Mouse (Mus musculus) brain, embryonic 14.5 days (tissue): Measurements from ENCODE around the gene Mettl3. TPM values are rescaled to one million over a fixed set of nuclear protein-coding genes. Genes with fewer than 3 reads are reported as not detected.

ENCODE experiments used
- DNase-seq: peaks from one replicate; pipeline ENCODE4 v3.0.0-alpha.2; 2011; ENCODE audit warnings: low read depth
- CTCF ChIP-seq: fragments of 200-500 bp; IDR thresholded peaks from 2 replicates; pipeline ENCODE4 v1.5.1; 2012; ENCODE audit warnings: inconsistent platforms, mild to moderate bottlenecking, moderate library complexity, borderline replicate concordance; ENCODE audit not compliant: insufficient read depth, insufficient read length; ENCODE audit errors: extremely low read depth
- POLR2A ChIP-seq: fragments of 200-500 bp; IDR thresholded peaks from 2 replicates; pipeline ENCODE4 v1.6.1; 2012; ENCODE audit warnings: mild to moderate bottlenecking, inconsistent platforms, borderline replicate concordance; ENCODE audit not compliant: poor library complexity, insufficient read depth, insufficient read length, severe bottlenecking; ENCODE audit errors: extremely low read depth
- polyA plus RNA-seq: library from polyadenylated mRNA; depleted of rRNA; stranded (reverse); fragments of >200 nt; gene quantifications from 2 replicates; pipeline ENCODE4 v1.2.3, GENCODE M21; 2012; rRNA removed

The Mettl3 gene
- polyA plus RNA-seq, 1 experiment, result 46.2 TPM

DNA sequence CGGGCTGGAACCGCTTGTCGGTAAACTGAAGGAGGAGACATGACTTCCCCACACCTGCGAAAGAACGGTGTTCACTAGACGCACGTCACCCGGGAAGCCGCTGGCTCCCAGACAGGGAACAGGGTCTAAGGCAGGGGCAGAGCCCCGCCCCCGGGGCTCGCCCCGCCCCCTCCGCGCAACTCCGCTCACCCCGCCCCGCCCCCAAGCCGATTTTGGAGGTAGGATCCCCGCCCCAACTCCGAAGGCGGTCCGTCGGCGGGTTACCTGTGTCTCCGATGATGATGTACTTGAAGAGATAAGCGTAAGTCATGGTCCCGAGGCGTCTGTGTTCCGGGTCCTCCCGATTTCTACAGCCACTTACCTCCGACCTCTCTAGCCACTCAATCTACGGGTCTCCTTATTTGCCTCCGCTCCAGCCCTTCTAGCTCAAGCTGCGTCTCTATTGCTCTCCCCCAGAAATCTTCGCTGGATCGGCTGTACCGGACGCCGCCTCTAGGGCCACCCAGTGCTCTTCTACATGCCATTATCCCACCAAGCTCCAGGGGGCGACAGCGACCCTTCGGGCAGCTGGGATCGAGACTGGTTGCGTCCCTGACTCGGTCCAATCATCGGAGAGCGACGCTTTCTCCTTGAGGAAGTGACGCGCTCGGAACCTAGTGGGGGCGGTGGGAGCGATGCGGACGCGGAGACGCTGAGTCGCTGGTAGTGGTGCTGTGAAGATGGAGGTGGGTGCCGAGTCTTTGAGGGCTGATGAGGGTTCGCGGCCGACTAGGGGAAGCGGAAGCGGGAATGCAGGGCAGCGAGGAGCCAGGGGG is 25.8 kb downstream of the Mettl3 start, which contains the start of the genes Tox4 and Rab2b:
Gene Tox4, plus strand, starts transcription at position 215 of the 815 bp plus-strand sequence.
Gene Rab2b, minus strand, starts transcription at position 614 of the 815 bp plus-strand sequence.
- TF ChIP-seq POLR2A (peak; percentile 69; the same call in 1 of the 2 replicates), CTCF (peak; percentile 100)
- DNase-seq, result peak; percentile 100

DNA sequence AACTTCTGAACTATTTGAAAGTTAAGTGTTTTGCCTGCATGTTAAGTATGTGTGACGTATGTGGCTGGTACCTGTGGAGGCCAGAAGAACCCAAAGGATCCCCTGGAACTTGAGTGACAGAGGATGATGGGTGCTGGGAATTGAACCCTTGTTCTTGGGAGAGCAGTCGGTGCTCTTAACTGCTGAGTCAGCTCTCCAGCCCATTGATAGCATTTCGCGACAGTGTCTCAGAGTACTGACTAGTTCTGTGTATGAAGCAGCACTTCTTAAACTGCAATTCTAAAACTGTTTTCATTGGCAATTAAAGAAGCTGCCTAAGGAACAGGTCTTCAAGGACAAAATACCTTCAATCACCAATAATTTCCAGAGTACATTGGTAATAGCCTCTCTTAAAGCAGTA is 27.7 kb downstream of the Mettl3 start:
- TF ChIP-seq POLR2A (no peak), CTCF (no peak)
- no peak for DNase-seq

GRCm38 (mm10) chr14:52272781-52273180 is 32.1 kb downstream of the Mettl3 start:
- TF ChIP-seq CTCF, result no peak
- no peak for TF ChIP-seq POLR2A
- no peak for DNase-seq

- peak; percentile 100 for DNase-seq
- peak; percentile 82; the same call in 1 of the 2 replicates for TF ChIP-seq POLR2A
- TF ChIP-seq CTCF, result peak; percentile 82
Observed at GRCm38 (mm10) chr14:52257484-52258213, 47.3 kb downstream of the Mettl3 start, which contains the start of gene Chd8. TSS of gene Chd8 (minus strand) at chr14:52257780.

- TF ChIP-seq CTCF (no peak), POLR2A (no peak)
- DNase-seq, result peak; percentile 59
Observed at GRCm38 (mm10) chr14:52256311-52257175, 48.4 kb downstream of the Mettl3 start.

GRCm38 (mm10) chr14:52246129-52246528 is 58.8 kb downstream of the Mettl3 start:
- no peak for TF ChIP-seq CTCF
- no peak for TF ChIP-seq POLR2A
- DNase-seq, result no peak

Other genes with a start within 250 kb of the Mettl3 start
- gene Hnrnpc, start 201.1 kb downstream of the Mettl3 start, polyA plus RNA-seq, result 405 and 455 TPM in 2 replicates
- 2.0 and 2.3 TPM in 2 replicates for gene Rpgrip1, start 194.4 kb downstream of the Mettl3 start, polyA plus RNA-seq
- 28.9 and 44.9 TPM in 2 replicates for gene Supt16, start 107.7 kb downstream of the Mettl3 start, polyA plus RNA-seq
- gene Chd8, start 47.3 kb downstream of the Mettl3 start, polyA plus RNA-seq, result 54.4 and 75.4 TPM in 2 replicates
- gene Tox4, start 26.0 kb downstream of the Mettl3 start, polyA plus RNA-seq, result 54.6 and 58.9 TPM in 2 replicates
- gene Rab2b, start 25.6 kb downstream of the Mettl3 start, polyA plus RNA-seq, result 51.7 and 59.0 TPM in 2 replicates
- 57.8 and 72.6 TPM in 2 replicates for gene Sall2, start 23.6 kb upstream of the Mettl3 start, polyA plus RNA-seq
- not detected in 2 replicates for gene Olfr1513, start 51.3 kb upstream of the Mettl3 start, polyA plus RNA-seq
- not detected in 2 replicates for gene Olfr1512, start 74.0 kb upstream of the Mettl3 start, polyA plus RNA-seq
- not detected in 2 replicates for gene Olfr1511, start 92.3 kb upstream of the Mettl3 start, polyA plus RNA-seq
- gene Olfr1510, start 109.2 kb upstream of the Mettl3 start, polyA plus RNA-seq, result not detected in 2 replicates
- not detected in 2 replicates for gene Olfr1509, start 137.9 kb upstream of the Mettl3 start, polyA plus RNA-seq
- gene Olfr1508, start 162.4 kb upstream of the Mettl3 start, polyA plus RNA-seq, result not detected in 2 replicates
- not detected in 2 replicates for gene Olfr1507, start 190.6 kb upstream of the Mettl3 start, polyA plus RNA-seq